Mouse (Mus musculus): ENCODE results near the gene Zfp664. TPM values are rescaled to one million over a fixed set of nuclear protein-coding genes. Genes with fewer than 3 reads are reported as not detected.

Zfp664 gene
- total and polyA plus RNA-seq, 2 experiments from 2014 or later: 27.6 to 52.7 TPM

DNA sequence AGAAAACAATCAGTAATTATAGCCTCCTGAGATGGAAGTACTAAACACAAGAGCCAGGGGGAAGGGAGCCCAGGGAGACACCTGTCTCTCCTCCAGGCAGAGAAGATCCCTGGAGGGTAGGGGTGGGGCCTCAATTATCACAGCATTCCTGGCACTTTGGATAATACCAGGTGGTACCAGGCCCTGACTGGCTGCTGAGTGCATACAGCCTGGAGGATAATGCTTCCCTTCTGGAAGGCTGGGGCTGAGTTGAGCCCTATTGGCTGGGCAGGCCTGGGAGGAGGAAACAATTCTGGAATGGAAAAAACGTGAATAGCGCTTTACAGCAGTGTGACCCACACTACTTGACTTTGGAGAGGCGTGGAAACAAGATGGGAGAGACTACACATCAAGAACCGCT lies 10.9 kb upstream of the Zfp664 start:
- no peak for DNase-seq
- H3K27ac ChIP-seq (ENCODE audit: low read depth, low read length): no peak overlapping the region
- no peaks in the 10 kb centered on the region for H3K27me3 ChIP-seq (ENCODE audit: insufficient read depth, low read length)
- no peak overlapping the region for H3K9ac ChIP-seq
- H3K4me3 ChIP-seq (ENCODE audit: low read depth, low read length): no peak overlapping the region
- H3K4me1 ChIP-seq (ENCODE audit: insufficient read depth): no peaks in the 10 kb centered on the region
- ATAC-seq: no peak
- H3K9me3 ChIP-seq (ENCODE audit: low read length): no peaks in the 10 kb centered on the region
- WGBS: 58% methylated on average over 4 of the region's 4 CpGs
- peaks cover 2% of the 10 kb centered on the region; the same call in 1 of the 2 replicates for H3K36me3 ChIP-seq (ENCODE audit: insufficient read depth)
- TF ChIP-seq CTCF (IDR thresholded peaks at IDR 0.05; ENCODE audit: low read depth): no peak
- no peak overlapping the region for H3K4me2 ChIP-seq (ENCODE audit: low read depth)

DNA sequence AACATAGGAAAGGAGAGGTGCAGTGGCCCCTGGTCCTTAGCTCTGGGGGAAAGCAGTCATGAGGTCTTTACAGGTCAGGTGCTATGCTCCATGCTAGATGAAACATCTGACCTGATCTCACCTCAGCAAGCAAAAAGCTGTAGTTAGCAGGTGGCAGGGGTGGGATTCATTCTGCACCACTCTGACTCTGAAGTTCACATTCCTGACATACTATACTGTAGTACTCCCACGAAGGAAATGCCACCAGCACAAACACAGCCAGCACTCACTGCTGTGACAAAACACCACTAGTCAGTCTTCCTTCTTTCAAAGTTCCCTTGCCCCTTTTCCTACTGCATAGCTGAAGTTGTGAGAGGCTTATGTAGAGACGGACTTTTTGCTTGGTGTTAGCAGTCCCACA lies 10.2 kb upstream of the Zfp664 start:
- no peak for TF ChIP-seq CTCF (IDR thresholded peaks at IDR 0.05; ENCODE audit: low read depth)

GRCm38 (mm10) chr5:124853079-124853478 lies 9.4 kb upstream of the Zfp664 start:
- H3K4me2 ChIP-seq (ENCODE audit: low read depth): no peak overlapping the region
- ATAC-seq (no peak), DNase-seq (no peak)
- no peak for TF ChIP-seq CTCF (IDR thresholded peaks at IDR 0.05; ENCODE audit: low read depth)
- WGBS: 79% methylated on average over 2 of the region's 2 CpGs
- no peak overlapping the region for H3K9ac ChIP-seq
- H3K9me3 ChIP-seq (ENCODE audit: low read length): no peaks in the 10 kb centered on the region
- H3K27me3 ChIP-seq (ENCODE audit: insufficient read depth, low read length): no peaks in the 10 kb centered on the region
- H3K4me1 ChIP-seq (ENCODE audit: insufficient read depth): no peaks in the 10 kb centered on the region
- H3K27ac ChIP-seq (ENCODE audit: low read depth, low read length): no peak overlapping the region
- peaks cover 2% of the 10 kb centered on the region; the same call in 1 of the 2 replicates for H3K36me3 ChIP-seq (ENCODE audit: insufficient read depth)
- H3K4me3 ChIP-seq (ENCODE audit: low read depth, low read length): no peak overlapping the region

More for the DNA sequence above, 10.2 kb upstream of the Zfp664 start:
- no peak overlapping the region for H3K27ac ChIP-seq (ENCODE audit: low read depth, low read length)
- peaks cover 2% of the 10 kb centered on the region; the same call in 1 of the 2 replicates for H3K36me3 ChIP-seq (ENCODE audit: insufficient read depth)
- H3K4me2 ChIP-seq (ENCODE audit: low read depth): no peak overlapping the region
- no peaks in the 10 kb centered on the region for H3K27me3 ChIP-seq (ENCODE audit: insufficient read depth, low read length)
- WGBS: 46% methylated on average over 2 of the region's 2 CpGs
- H3K9me3 ChIP-seq (ENCODE audit: low read length): no peaks in the 10 kb centered on the region
- no peak for DNase-seq
- H3K4me1 ChIP-seq (ENCODE audit: insufficient read depth): no peaks in the 10 kb centered on the region
- no peak overlapping the region for H3K9ac ChIP-seq
- H3K4me3 ChIP-seq (ENCODE audit: low read depth, low read length): no peak overlapping the region
- no peak for ATAC-seq

- Histone ChIP-seq H3K9me3 (ENCODE audit: low read length) (no peaks in the 10 kb centered on the region), H3K4me2 (ENCODE audit: low read depth) (no peak overlapping the region), H3K36me3 (ENCODE audit: insufficient read depth) (peaks cover 2% of the 10 kb centered on the region; the same call in 1 of the 2 replicates), H3K27me3 (ENCODE audit: insufficient read depth, low read length) (no peaks in the 10 kb centered on the region), H3K4me1 (ENCODE audit: insufficient read depth) (no peaks in the 10 kb centered on the region), H3K4me3 (ENCODE audit: low read depth, low read length) (no peak overlapping the region), H3K9ac (no peak overlapping the region), H3K27ac (ENCODE audit: low read depth, low read length) (no peak overlapping the region)
- WGBS: 97% methylated on average over 4 of the region's 4 CpGs
- DNase-seq: no peak
- no peak for ATAC-seq
- TF ChIP-seq CTCF (IDR thresholded peaks at IDR 0.05; ENCODE audit: low read depth): no peak
Observed at GRCm38 (mm10) chr5:124854202-124854601, 8.3 kb upstream of the Zfp664 start.

DNA sequence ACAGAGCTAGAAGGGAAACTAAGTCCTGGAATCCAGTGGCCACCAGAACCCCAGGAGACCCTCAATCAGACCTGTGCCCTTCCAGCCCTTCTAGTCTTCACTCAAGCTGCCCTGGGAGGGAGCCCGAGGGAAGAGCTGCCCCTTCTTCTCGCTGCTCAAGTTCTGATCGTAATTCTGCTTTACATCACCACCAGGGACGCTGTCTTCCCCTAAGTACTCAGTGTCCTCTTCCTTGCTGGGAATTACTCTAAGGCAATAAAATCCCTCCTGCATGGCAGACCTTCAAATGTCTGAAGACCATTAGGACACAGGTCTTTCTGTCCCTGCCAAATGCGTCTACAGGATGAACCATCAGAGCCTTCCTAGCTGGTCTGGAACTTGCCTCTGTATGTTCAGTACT lies 2.5 kb upstream of the Zfp664 start:
- Histone ChIP-seq H3K4me3 (ENCODE audit: low read depth, low read length) (0 out of 2 replicates have a peak overlapping the region, but pooled peaks have one; percentile 96), H3K9ac (no peak overlapping the region), H3K4me2 (ENCODE audit: low read depth) (peak overlapping the region; percentile 93), H3K27ac (ENCODE audit: low read depth, low read length) (no peak overlapping the region), H3K27me3 (ENCODE audit: insufficient read depth, low read length) (no peaks in the 10 kb centered on the region), H3K4me1 (ENCODE audit: insufficient read depth) (peaks cover 13% of the 10 kb centered on the region), H3K36me3 (ENCODE audit: insufficient read depth) (peaks cover 2% of the 10 kb centered on the region; the same call in 1 of the 2 replicates), H3K9me3 (ENCODE audit: low read length) (no peaks in the 10 kb centered on the region)
- 18% methylated on average over 5 of the region's 5 CpGs for WGBS
- DNase-seq: peak; percentile 42
- no peak for ATAC-seq
- TF ChIP-seq CTCF (IDR thresholded peaks at IDR 0.05; ENCODE audit: low read depth): peak; percentile 83

- Histone ChIP-seq H3K4me2 (ENCODE audit: low read depth) (peak overlapping the region; percentile 93), H3K36me3 (ENCODE audit: insufficient read depth) (0 out of 2 replicates have a peak, but pooled peaks cover under 1% of the 10 kb centered on the region), H3K9ac (peak overlapping the region; percentile 84), H3K9me3 (ENCODE audit: low read length) (no peaks in the 10 kb centered on the region), H3K27ac (ENCODE audit: low read depth, low read length) (peak overlapping the region; percentile 94), H3K27me3 (ENCODE audit: insufficient read depth, low read length) (no peaks in the 10 kb centered on the region), H3K4me1 (ENCODE audit: insufficient read depth) (peaks cover 13% of the 10 kb centered on the region), H3K4me3 (ENCODE audit: low read depth, low read length) (peak overlapping the region; percentile 96)
- DNase-seq (peak; percentile 16), ATAC-seq (no peak)
- 4% methylated on average over 32 of the region's 33 CpGs for WGBS
- no peak for TF ChIP-seq CTCF (IDR thresholded peaks at IDR 0.05; ENCODE audit: low read depth)
Observed at GRCm38 (mm10) chr5:124861463-124861862, 1.0 kb upstream of the Zfp664 start.

DNA sequence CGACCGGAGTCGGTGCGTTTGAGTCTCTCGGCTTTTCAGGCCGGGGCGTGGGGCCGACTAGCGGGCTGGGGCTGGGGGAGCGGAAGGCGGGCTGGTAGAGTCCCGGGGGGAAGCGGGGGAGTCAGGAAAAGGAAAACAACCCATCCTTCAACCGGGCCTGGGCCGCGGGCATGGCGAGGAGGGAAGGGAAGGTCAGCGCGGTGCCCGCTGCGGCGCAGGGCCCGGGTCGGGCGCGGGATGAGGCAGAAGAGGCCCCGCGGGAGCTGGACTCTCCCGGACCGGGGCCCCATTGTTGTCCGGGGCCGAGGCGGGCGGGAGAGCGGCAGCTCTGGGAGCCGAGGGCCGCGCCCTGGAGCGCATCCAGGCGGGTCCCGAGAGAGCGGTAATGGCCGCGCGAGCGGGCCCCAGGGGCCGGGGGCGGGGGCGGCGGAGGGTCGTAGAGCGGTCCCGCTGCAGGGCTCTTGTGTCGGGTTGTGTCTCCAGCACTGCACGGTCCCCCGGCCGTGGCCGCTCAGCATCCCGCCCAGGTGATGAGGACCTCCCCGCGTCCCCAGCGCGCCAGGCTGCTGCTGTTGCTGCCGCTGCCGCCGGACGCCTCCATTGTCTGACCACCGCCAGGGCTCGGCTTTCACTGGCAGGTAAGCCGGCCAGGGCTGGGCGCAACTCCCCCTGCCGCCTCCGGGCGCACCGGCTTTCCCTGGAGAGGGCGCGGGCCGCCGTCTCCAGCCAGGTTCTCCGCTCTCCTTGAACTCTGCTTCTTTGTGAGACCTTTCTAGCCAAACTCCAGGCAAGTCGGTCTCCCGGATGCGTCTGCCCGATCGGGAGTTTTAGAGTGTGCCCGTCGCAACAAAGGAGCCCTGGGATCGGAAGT lies 615 bp downstream of the Zfp664 start:
- Histone ChIP-seq H3K9me3 (ENCODE audit: low read length) (no peaks in the 10 kb centered on the region), H3K36me3 (ENCODE audit: insufficient read depth) (peaks cover 8% of the 10 kb centered on the region; the same call in 1 of the 2 replicates), H3K4me2 (ENCODE audit: low read depth) (peak overlapping the region; percentile 93), H3K27me3 (ENCODE audit: insufficient read depth, low read length) (no peaks in the 10 kb centered on the region), H3K4me3 (ENCODE audit: low read depth, low read length) (peak overlapping the region; percentile 96), H3K4me1 (ENCODE audit: insufficient read depth) (peaks cover 13% of the 10 kb centered on the region), H3K27ac (ENCODE audit: low read depth, low read length) (peak overlapping the region; percentile 84), H3K9ac (peak overlapping the region; percentile 84)
- no peak for DNase-seq
- peak; percentile 65 for ATAC-seq
- no peak for TF ChIP-seq CTCF (IDR thresholded peaks at IDR 0.05; ENCODE audit: low read depth)
- WGBS: 4% methylated on average over 83 of the region's 88 CpGs

All from forebrain, postnatal 0 days (tissue).